Mouse (Mus musculus) forebrain, embryonic 13.5 days (tissue): ENCODE data around the gene Stat4. TPM values are rescaled to one million over a fixed set of nuclear protein-coding genes. Genes with fewer than 3 reads are reported as not detected.

Source experiments
- ATAC-seq: fragments of 200-750 bp; cut with Nextera tagmentation; 2 replicates; pipeline ENCODE4 v1.8.0; 2017
- H3K27ac ChIP-seq: fragments of 300-500 bp; sonication (generic); 2 replicates; pipeline ENCODE4 v1.5.1; 2015; ENCODE audit warnings: inconsistent platforms, mild to moderate bottlenecking, moderate library complexity
- H3K27me3 ChIP-seq: fragments of 300-500 bp; sonication (generic); 2 replicates; pipeline ENCODE4 v1.6.1; 2015; ENCODE audit warnings: mild to moderate bottlenecking, inconsistent platforms
- H3K36me3 ChIP-seq: fragments of 300-500 bp; sonication (generic); 2 replicates; pipeline ENCODE4 v1.6.1; 2015; ENCODE audit warnings: mild to moderate bottlenecking, inconsistent platforms; ENCODE audit not compliant: poor library complexity, severe bottlenecking
- H3K4me1 ChIP-seq: fragments of 300-500 bp; sonication (generic); 2 replicates; pipeline ENCODE4 v1.6.1; 2015; ENCODE audit warnings: inconsistent platforms
- H3K4me2 ChIP-seq: fragments of 300-500 bp; sonication (generic); 2 replicates; pipeline ENCODE4 v1.6.1; 2015; ENCODE audit warnings: inconsistent platforms, mild to moderate bottlenecking, moderate library complexity
- H3K4me3 ChIP-seq: fragments of 300-500 bp; sonication (generic); 2 replicates; pipeline ENCODE4 v1.5.1; 2015; ENCODE audit warnings: mild to moderate bottlenecking, inconsistent platforms
- H3K9ac ChIP-seq: fragments of 300-500 bp; sonication (generic); 2 replicates; pipeline ENCODE4 v1.6.1; 2015; ENCODE audit warnings: mild to moderate bottlenecking, inconsistent platforms
- H3K9me3 ChIP-seq: fragments of 300-500 bp; sonication (generic); replicated peaks from 2 replicates; pipeline ENCODE4 v1.6.1; 2016; ENCODE audit warnings: inconsistent platforms
- WGBS: fragments of 180-500 bp; shearing (Covaris S2); methylation state at CpG from one replicate; pipeline ENCODE4 v1.1.7; 2015; 5-methylcytosine and 5-hydroxymethylcytosine counted together
- polyA plus RNA-seq: library from polyadenylated mRNA; unstranded; fragments of >200 nt; fragmentation: Nextera tagmentation; extraction: Ambion mirVana; gene quantifications from 2 replicates; pipeline ENCODE4 v1.2.1, GENCODE M21; 2015

Stat4 gene
- polyA plus RNA-seq, 1 experiment from 2014 or later = 2.9 TPM

GRCm38 (mm10) chr1:52137292-52137691 is 150.3 kb downstream of the Stat4 start:
- H3K9ac ChIP-seq = no peak overlapping the region
- WGBS = 83% methylated on average over 16 of the region's 16 CpGs
- no peaks in the 10 kb centered on the region for H3K4me1 ChIP-seq
- H3K4me3 ChIP-seq = no peak overlapping the region
- H3K27ac ChIP-seq = no peak overlapping the region
- H3K36me3 ChIP-seq = peaks cover 13% of the 10 kb centered on the region; the same call in 1 of the 2 replicates
- ATAC-seq = no peak
- no peak overlapping the region for H3K4me2 ChIP-seq
- H3K9me3 ChIP-seq = no peaks in the 10 kb centered on the region
- no peaks in the 10 kb centered on the region for H3K27me3 ChIP-seq

- Histone ChIP-seq H3K27me3 (no peaks in the 10 kb centered on the region), H3K4me3 (no peak overlapping the region), H3K27ac (no peak overlapping the region), H3K4me1 (no peaks in the 10 kb centered on the region), H3K9ac (no peak overlapping the region), H3K36me3 (0 out of 2 replicates have a peak, but pooled peaks cover 7% of the 10 kb centered on the region), H3K9me3 (no peaks in the 10 kb centered on the region), H3K4me2 (no peak overlapping the region)
- ATAC-seq = no peak
- 84% methylated on average over 9 of the region's 9 CpGs for WGBS
Measured at GRCm38 (mm10) chr1:52140534-52140933, 153.6 kb downstream of the Stat4 start.

- H3K4me1 ChIP-seq = no peaks in the 10 kb centered on the region
- no peaks in the 10 kb centered on the region for H3K27me3 ChIP-seq
- ATAC-seq = no peak
- H3K4me2 ChIP-seq = no peak overlapping the region
- H3K27ac ChIP-seq = no peak overlapping the region
- no peaks in the 10 kb centered on the region for H3K9me3 ChIP-seq
- WGBS = 76% methylated on average over 3 of the region's 3 CpGs
- no peak overlapping the region for H3K9ac ChIP-seq
- H3K36me3 ChIP-seq = 0 out of 2 replicates have a peak, but pooled peaks cover 7% of the 10 kb centered on the region
- H3K4me3 ChIP-seq = no peak overlapping the region
Measured at GRCm38 (mm10) chr1:52141482-52141881, 154.5 kb downstream of the Stat4 start.

- H3K9me3 ChIP-seq = no peaks in the 10 kb centered on the region
- no peak overlapping the region for H3K4me3 ChIP-seq
- no peak overlapping the region for H3K27ac ChIP-seq
- H3K4me1 ChIP-seq = no peaks in the 10 kb centered on the region
- 78% methylated on average over 4 of the region's 4 CpGs for WGBS
- no peaks in the 10 kb centered on the region for H3K27me3 ChIP-seq
- H3K36me3 ChIP-seq = 0 out of 2 replicates have a peak, but pooled peaks cover 3% of the 10 kb centered on the region
- ATAC-seq = no peak
- H3K9ac ChIP-seq = no peak overlapping the region
- no peak overlapping the region for H3K4me2 ChIP-seq
Measured at GRCm38 (mm10) chr1:52142117-52142516, 155.2 kb downstream of the Stat4 start.

GRCm38 (mm10) chr1:52143191-52143590 is 156.2 kb downstream of the Stat4 start:
- Histone ChIP-seq H3K9me3 (no peaks in the 10 kb centered on the region), H3K4me3 (no peak overlapping the region)
- ATAC-seq = no peak

GRCm38 (mm10) chr1:52143596-52144156 is 156.7 kb downstream of the Stat4 start:
- H3K36me3 ChIP-seq = no peaks in the 10 kb centered on the region
- no peak overlapping the region for H3K9ac ChIP-seq
- H3K27me3 ChIP-seq = no peaks in the 10 kb centered on the region
- H3K4me2 ChIP-seq = no peak overlapping the region
- H3K9me3 ChIP-seq = no peaks in the 10 kb centered on the region
- H3K27ac ChIP-seq = no peak overlapping the region
- no peak overlapping the region for H3K4me3 ChIP-seq
- 91% methylated on average over 7 of the region's 7 CpGs for WGBS
- ATAC-seq = no peak
- H3K4me1 ChIP-seq = no peaks in the 10 kb centered on the region

More at GRCm38 (mm10) chr1:52143191-52143590, 156.2 kb downstream of the Stat4 start:
- 92% methylated on average over 4 of the region's 4 CpGs for WGBS
- no peaks in the 10 kb centered on the region for H3K4me1 ChIP-seq
- H3K9ac ChIP-seq = no peak overlapping the region
- H3K36me3 ChIP-seq = no peaks in the 10 kb centered on the region
- H3K4me2 ChIP-seq = no peak overlapping the region
- no peaks in the 10 kb centered on the region for H3K27me3 ChIP-seq
- no peak overlapping the region for H3K27ac ChIP-seq

- no peaks in the 10 kb centered on the region for H3K4me1 ChIP-seq
- WGBS = 84% methylated on average over 10 of the region's 10 CpGs
- H3K4me2 ChIP-seq = no peak overlapping the region
- no peak overlapping the region for H3K9ac ChIP-seq
- no peaks in the 10 kb centered on the region for H3K27me3 ChIP-seq
- H3K27ac ChIP-seq = no peak overlapping the region
- no peak overlapping the region for H3K4me3 ChIP-seq
- H3K36me3 ChIP-seq = no peaks in the 10 kb centered on the region
- H3K9me3 ChIP-seq = no peaks in the 10 kb centered on the region
- no peak for ATAC-seq
Measured at GRCm38 (mm10) chr1:52144907-52145306, 158.0 kb downstream of the Stat4 start.

- Histone ChIP-seq H3K4me2 (no peak overlapping the region), H3K36me3 (no peaks in the 10 kb centered on the region), H3K9ac (no peak overlapping the region), H3K4me1 (no peaks in the 10 kb centered on the region; the same call in 1 of the 2 replicates), H3K27ac (no peak overlapping the region), H3K27me3 (no peaks in the 10 kb centered on the region), H3K4me3 (no peak overlapping the region), H3K9me3 (no peaks in the 10 kb centered on the region)
- ATAC-seq = peak; percentile 80
- WGBS = 59% methylated on average over 12 of the region's 12 CpGs
Measured at GRCm38 (mm10) chr1:52146214-52146970, 159.4 kb downstream of the Stat4 start.

- WGBS = 88% methylated on average over 2 of the region's 2 CpGs
- Histone ChIP-seq H3K36me3 (no peaks in the 10 kb centered on the region), H3K27me3 (no peaks in the 10 kb centered on the region), H3K4me1 (no peaks in the 10 kb centered on the region; the same call in 1 of the 2 replicates), H3K27ac (no peak overlapping the region), H3K4me2 (no peak overlapping the region), H3K9me3 (no peaks in the 10 kb centered on the region), H3K9ac (no peak overlapping the region), H3K4me3 (no peak overlapping the region)
- ATAC-seq = no peak
Measured at GRCm38 (mm10) chr1:52147431-52147830, 160.5 kb downstream of the Stat4 start.

GRCm38 (mm10) chr1:52148178-52148577 is 161.2 kb downstream of the Stat4 start:
- 83% methylated on average over 7 of the region's 7 CpGs for WGBS
- Histone ChIP-seq H3K9me3 (no peaks in the 10 kb centered on the region), H3K4me3 (no peak overlapping the region), H3K27ac (no peak overlapping the region), H3K4me1 (no peaks in the 10 kb centered on the region; the same call in 1 of the 2 replicates), H3K36me3 (no peaks in the 10 kb centered on the region), H3K4me2 (no peak overlapping the region), H3K27me3 (no peaks in the 10 kb centered on the region), H3K9ac (no peak overlapping the region)
- no peak for ATAC-seq

- no peaks in the 10 kb centered on the region; the same call in 1 of the 2 replicates for H3K4me1 ChIP-seq
- 77% methylated on average over 7 of the region's 7 CpGs for WGBS
- H3K9me3 ChIP-seq = no peaks in the 10 kb centered on the region
- 0 out of 2 replicates have a peak, but pooled peaks cover under 1% of the 10 kb centered on the region for H3K36me3 ChIP-seq
- H3K27ac ChIP-seq = no peak overlapping the region
- no peak overlapping the region for H3K4me3 ChIP-seq
- H3K27me3 ChIP-seq = no peaks in the 10 kb centered on the region
- H3K4me2 ChIP-seq = no peak overlapping the region
- no peak for ATAC-seq
- no peak overlapping the region for H3K9ac ChIP-seq
Measured at GRCm38 (mm10) chr1:52148696-52149095, 161.7 kb downstream of the Stat4 start.

GRCm38 (mm10) chr1:52149934-52150346 is 163.0 kb downstream of the Stat4 start:
- WGBS = 58% methylated on average over 9 of the region's 9 CpGs
- Histone ChIP-seq H3K4me1 (no peaks in the 10 kb centered on the region; the same call in 1 of the 2 replicates), H3K27me3 (no peaks in the 10 kb centered on the region), H3K36me3 (0 out of 2 replicates have a peak, but pooled peaks cover 3% of the 10 kb centered on the region), H3K9ac (no peak overlapping the region), H3K4me2 (no peak overlapping the region), H3K4me3 (no peak overlapping the region), H3K27ac (no peak overlapping the region), H3K9me3 (no peaks in the 10 kb centered on the region)
- peak; percentile 79 for ATAC-seq
